Mouse (Mus musculus) forebrain, embryonic 16.5 days (tissue): ENCODE data around the gene Cx3cr1. TPM values are rescaled to one million over a fixed set of nuclear protein-coding genes. Genes with fewer than 3 reads are reported as not detected.

ENCODE experiments used
- ATAC-seq: fragments of 200-750 bp; cut with Nextera tagmentation; 2 replicates; pipeline ENCODE4 v1.8.0; 2017; ENCODE audit warnings: mild to moderate bottlenecking, moderate library complexity
- H3K27ac ChIP-seq: fragments of 300-500 bp; sonication (generic); 2 replicates; pipeline ENCODE4 v1.5.1; 2014; ENCODE audit warnings: low read length, control low read depth
- H3K27me3 ChIP-seq: fragments of 300-500 bp; sonication (generic); replicated peaks from 2 replicates; pipeline ENCODE4 v1.6.1; 2014; ENCODE audit warnings: low read length; ENCODE audit not compliant: control insufficient read depth, insufficient read depth
- H3K36me3 ChIP-seq: fragments of 300-500 bp; sonication (generic); 2 replicates; pipeline ENCODE4 v1.6.1; 2014; ENCODE audit not compliant: control insufficient read depth, insufficient read depth
- H3K4me1 ChIP-seq: fragments of 300-500 bp; sonication (generic); replicated peaks from 2 replicates; pipeline ENCODE4 v1.6.1; 2014; ENCODE audit warnings: low read length; ENCODE audit not compliant: control insufficient read depth, insufficient read depth
- H3K4me2 ChIP-seq: fragments of 300-500 bp; sonication (generic); 2 replicates; pipeline ENCODE4 v1.6.1; 2014; ENCODE audit warnings: mild to moderate bottlenecking, low read length, control low read depth
- H3K4me3 ChIP-seq: fragments of 300-500 bp; sonication (generic); replicated peaks from 2 replicates; pipeline ENCODE4 v1.5.1; 2014; ENCODE audit warnings: mild to moderate bottlenecking, low read length, control low read depth
- H3K9ac ChIP-seq: fragments of 300-500 bp; sonication (generic); replicated peaks from 2 replicates; pipeline ENCODE4 v1.6.1; 2014; ENCODE audit warnings: low read depth, low read length, control low read depth
- H3K9me3 ChIP-seq: fragments of 300-500 bp; sonication (generic); 2 replicates; pipeline ENCODE4 v1.6.1; 2016; ENCODE audit warnings: low read length; ENCODE audit not compliant: control insufficient read depth
- WGBS: fragments of 180-500 bp; shearing (Covaris S2); extraction: QIAGEN DNeasy Blood & Tissue Kit; methylation state at CpG from one replicate; pipeline ENCODE4 v1.1.7; 2014; 5-methylcytosine and 5-hydroxymethylcytosine counted together
- polyA plus RNA-seq: library from polyadenylated mRNA; unstranded; fragments of >200 nt; fragmentation: Nextera tagmentation; extraction: Ambion mirVana; gene quantifications from 2 replicates; pipeline ENCODE4 v1.2.1, GENCODE M21; 2015

Gene Cx3cr1
- polyA plus RNA-seq, 1 experiment from 2014 or later, result 6.4 TPM

DNA sequence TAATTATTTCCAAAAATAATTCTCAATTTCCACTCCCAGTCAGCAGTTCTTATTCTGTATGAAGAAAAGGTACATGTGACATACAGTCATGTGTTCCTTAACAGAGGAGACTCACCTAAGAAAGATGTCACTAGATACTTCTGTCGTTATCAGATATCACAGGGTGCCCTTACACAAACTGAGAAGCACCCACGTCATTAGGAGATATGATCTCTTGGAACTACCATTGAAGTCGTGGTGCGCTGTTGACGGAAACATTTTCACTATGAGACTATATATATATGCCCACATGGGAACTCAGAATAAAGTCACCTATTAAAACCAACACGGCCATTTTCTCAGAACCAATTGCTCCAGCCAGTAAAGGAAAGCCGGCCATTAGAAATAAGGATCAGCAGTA is 4.8 kb upstream of the Cx3cr1 start:
- Histone ChIP-seq H3K4me3 (no peak overlapping the region), H3K4me2 (no peak overlapping the region), H3K9me3 (no peaks in the 10 kb centered on the region), H3K9ac (no peak overlapping the region), H3K27ac (no peak overlapping the region), H3K27me3 (no peaks in the 10 kb centered on the region), H3K4me1 (no peaks in the 10 kb centered on the region), H3K36me3 (no peaks in the 10 kb centered on the region)
- ATAC-seq, result no peak
- WGBS, result 89% methylated on average over 7 of the region's 7 CpGs

DNA sequence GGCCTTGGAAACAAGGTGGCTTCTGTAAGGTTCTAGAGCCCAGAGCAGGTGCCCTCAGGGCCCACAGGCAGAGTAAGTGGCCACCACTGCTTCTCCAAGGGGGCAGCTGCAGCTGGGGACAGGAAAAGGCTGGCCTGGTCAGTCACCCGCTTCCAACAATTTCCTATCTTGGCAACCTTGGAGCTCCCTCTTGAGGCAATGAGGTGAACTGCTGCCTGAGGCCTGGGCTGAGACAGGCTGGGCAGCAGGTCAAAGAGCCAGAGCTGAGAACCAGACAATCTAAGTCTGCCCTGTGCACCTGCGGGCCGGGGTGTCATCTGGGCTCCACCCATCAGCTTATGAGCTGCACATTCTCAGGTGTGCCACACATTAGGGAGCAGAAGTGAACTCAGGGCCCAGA is 3.5 kb upstream of the Cx3cr1 start:
- Histone ChIP-seq H3K9me3 (no peaks in the 10 kb centered on the region), H3K27me3 (no peaks in the 10 kb centered on the region), H3K4me3 (no peak overlapping the region), H3K36me3 (no peaks in the 10 kb centered on the region), H3K9ac (no peak overlapping the region), H3K4me1 (no peaks in the 10 kb centered on the region), H3K27ac (no peak overlapping the region), H3K4me2 (no peak overlapping the region)
- 16% methylated on average over 3 of the region's 3 CpGs for WGBS
- ATAC-seq, result no peak

DNA sequence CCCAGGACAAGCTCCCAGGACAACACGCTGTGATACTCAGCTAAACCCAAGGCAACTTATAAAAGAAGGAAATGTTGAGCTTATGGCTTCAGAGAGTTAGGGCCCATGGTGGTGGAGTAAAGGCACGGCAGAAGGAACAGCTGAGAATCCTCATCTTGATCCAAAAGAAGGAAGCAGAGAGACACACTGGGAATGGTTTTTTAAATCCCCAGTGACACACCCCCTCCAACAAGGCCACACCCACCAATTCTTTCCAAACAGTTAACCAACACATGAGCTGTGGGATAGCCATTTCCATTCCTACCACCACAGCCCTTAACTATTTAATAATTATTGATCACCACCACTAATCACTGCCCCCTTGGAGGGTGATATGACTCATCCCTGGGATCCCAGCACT is 1.6 kb upstream of the Cx3cr1 start:
- Histone ChIP-seq H3K9ac (no peak overlapping the region), H3K9me3 (no peaks in the 10 kb centered on the region), H3K27me3 (no peaks in the 10 kb centered on the region), H3K27ac (no peak overlapping the region), H3K4me2 (no peak overlapping the region), H3K4me1 (no peaks in the 10 kb centered on the region), H3K36me3 (no peaks in the 10 kb centered on the region), H3K4me3 (no peak overlapping the region)
- 80% methylated on average over 2 of the region's 2 CpGs for WGBS
- ATAC-seq, result no peak

DNA sequence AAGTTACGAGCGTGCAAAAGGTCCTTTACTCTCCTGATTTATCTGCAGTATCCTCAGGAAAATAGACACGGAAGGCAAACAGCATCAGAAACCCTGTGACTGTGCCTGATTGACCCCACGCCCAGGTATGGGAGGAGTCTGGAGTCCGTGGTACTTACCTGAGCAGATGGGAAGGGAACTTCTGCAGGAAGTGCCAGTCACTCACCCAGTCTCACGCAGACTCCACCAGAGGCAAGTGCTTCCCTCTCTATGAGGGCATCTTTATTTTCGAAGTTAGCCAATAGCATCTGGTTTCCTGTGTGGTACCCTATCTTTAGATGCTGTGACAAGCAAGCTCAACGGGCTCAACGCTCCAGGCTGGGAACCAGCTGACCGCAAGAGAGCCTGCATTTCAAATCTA is 1.6 kb downstream of the Cx3cr1 start:
- Histone ChIP-seq H3K4me1 (no peaks in the 10 kb centered on the region), H3K9me3 (no peaks in the 10 kb centered on the region), H3K9ac (no peak overlapping the region), H3K27ac (no peak overlapping the region), H3K27me3 (no peaks in the 10 kb centered on the region), H3K36me3 (no peaks in the 10 kb centered on the region), H3K4me2 (no peak overlapping the region), H3K4me3 (no peak overlapping the region)
- 70% methylated on average over 10 of the region's 10 CpGs for WGBS
- ATAC-seq, result no peak

DNA sequence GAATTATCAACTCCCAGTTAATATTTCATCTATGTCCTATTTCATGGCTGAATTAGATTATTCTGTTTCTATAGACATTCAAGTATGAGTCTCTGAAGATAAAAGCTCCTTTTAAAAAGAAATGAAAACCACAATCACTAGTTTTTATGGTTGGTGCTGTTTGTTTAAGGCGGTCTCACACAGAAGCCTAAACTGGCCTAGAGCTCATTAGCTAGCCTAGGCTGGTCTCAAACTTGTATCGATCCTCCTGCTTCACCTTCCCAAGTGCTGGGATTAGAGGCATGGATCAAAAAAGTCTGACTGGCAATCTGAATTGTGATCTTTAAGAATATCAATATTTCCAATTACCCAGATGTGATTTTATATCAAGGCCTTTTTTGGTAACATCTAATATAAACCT is 2.1 kb downstream of the Cx3cr1 start:
- WGBS, result 79% methylated on average over 2 of the region's 2 CpGs

DNA sequence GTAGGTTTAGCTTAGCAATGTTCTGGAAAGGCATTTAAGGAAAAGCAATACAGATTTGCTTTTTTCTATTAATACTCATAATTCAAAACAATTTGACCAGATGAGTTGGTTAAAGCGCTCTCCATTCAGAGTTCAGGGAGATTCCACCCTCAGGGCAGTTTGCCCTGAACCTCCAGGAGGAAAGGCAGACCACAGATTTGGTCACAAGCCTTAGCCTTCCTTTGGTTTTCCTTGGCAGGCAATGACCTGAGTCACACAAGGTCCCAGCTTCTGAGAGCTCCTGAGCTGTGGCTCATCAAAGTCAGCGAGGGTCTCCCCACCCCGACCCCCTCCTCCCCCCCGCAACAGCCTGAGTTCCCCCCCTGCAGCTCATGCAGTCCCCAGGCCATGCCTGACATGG is 5.4 kb downstream of the Cx3cr1 start:
- Histone ChIP-seq H3K9ac (no peak overlapping the region), H3K36me3 (no peaks in the 10 kb centered on the region), H3K4me3 (no peak overlapping the region), H3K9me3 (no peaks in the 10 kb centered on the region), H3K27me3 (no peaks in the 10 kb centered on the region), H3K4me2 (no peak overlapping the region), H3K27ac (no peak overlapping the region), H3K4me1 (no peaks in the 10 kb centered on the region)
- WGBS, result 86% methylated on average over 4 of the region's 4 CpGs
- no peak for ATAC-seq

More for the DNA sequence above, 2.1 kb downstream of the Cx3cr1 start:
- H3K36me3 ChIP-seq, result no peaks in the 10 kb centered on the region
- no peak overlapping the region for H3K4me2 ChIP-seq
- H3K27ac ChIP-seq, result no peak overlapping the region
- no peak for ATAC-seq
- no peaks in the 10 kb centered on the region for H3K4me1 ChIP-seq
- no peak overlapping the region for H3K9ac ChIP-seq
- no peaks in the 10 kb centered on the region for H3K27me3 ChIP-seq
- H3K4me3 ChIP-seq, result no peak overlapping the region
- H3K9me3 ChIP-seq, result no peaks in the 10 kb centered on the region

DNA sequence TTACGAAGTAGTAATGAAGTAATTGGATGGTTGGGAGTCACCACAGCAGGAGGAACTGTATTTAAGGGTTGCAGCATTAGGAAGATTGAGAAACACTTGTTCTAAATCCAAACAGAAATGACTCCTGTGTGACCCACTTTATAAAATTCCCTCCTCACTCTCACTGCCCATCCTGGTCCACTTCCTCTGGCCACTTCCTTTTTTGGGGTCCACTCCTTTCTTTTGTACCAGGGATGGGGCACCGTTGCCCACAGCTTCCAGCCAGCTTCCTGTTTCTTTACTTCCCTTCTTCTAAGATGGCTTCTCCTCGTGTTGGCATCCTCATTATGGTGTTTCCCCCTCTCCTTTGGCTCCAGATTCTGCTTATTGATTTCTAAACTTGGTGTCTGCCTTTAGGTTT is 10.9 kb downstream of the Cx3cr1 start:
- no peak for ATAC-seq
- Histone ChIP-seq H3K4me2 (no peak overlapping the region), H3K27me3 (no peaks in the 10 kb centered on the region), H3K4me3 (no peak overlapping the region), H3K36me3 (no peaks in the 10 kb centered on the region), H3K27ac (no peak overlapping the region), H3K9me3 (no peaks in the 10 kb centered on the region), H3K9ac (no peak overlapping the region), H3K4me1 (no peaks in the 10 kb centered on the region)
- WGBS, result 70% methylated on average over 3 of the region's 3 CpGs

DNA sequence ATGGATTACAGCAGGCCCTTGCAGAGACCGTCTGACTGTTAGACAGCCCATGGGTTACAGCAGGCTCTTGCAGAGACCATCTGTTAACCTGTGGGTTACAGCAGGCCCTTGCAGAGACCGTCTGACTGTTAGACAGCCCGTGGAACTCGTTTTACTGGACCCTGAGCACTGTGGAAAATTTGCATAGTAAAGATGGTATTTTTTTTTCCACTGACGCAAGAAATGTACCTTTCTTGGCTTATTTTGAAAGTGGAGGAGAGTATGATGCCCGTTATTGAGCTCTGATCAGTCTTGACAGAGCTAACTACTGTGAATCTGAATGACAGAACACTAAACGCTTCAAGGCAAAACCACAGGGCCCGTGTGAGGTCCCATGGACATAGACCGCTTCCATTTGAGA is 13.5 kb downstream of the Cx3cr1 start:
- Histone ChIP-seq H3K4me3 (no peak overlapping the region), H3K36me3 (no peaks in the 10 kb centered on the region)
- 82% methylated on average over 9 of the region's 9 CpGs for WGBS

DNA sequence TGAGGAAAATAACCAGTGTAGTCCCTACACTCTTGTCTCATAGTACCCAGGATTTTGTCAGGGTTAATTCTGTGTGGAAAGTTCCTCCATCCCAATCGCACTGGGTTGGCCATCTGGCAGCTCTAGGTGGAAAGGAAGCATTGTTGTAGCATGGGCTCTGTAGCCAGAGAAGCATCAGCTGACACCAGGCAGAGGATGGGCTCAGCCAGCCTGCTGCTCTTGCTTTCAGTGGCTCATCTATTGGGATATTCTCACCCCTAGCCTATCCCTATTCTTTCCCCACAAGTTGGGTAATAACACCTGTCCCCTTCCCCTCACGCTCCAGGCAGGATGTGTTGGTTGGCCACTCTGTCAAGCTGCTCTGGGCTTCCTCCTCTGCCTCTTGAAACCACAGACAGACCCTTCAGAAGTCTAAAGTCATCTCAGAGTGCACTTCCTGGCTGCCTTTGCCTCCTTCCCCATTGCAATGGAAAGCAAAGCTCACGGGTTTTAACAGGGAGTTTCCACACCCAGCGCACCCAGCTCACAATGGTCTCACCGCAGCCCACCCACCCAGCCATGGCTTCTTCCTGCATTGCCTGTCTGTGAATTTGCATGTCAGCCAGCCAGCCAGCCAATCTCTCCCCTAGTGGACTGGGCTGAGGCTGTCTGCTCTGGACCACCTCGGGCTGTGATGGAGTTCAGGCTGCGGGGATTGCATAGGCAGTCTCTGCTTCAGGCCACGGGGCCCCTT is 15.0 kb downstream of the Cx3cr1 start:
- H3K36me3 ChIP-seq, result no peaks in the 10 kb centered on the region
- no peaks in the 10 kb centered on the region for H3K27me3 ChIP-seq
- H3K9me3 ChIP-seq, result no peaks in the 10 kb centered on the region
- H3K4me1 ChIP-seq, result no peaks in the 10 kb centered on the region
- no peak overlapping the region for H3K27ac ChIP-seq
- ATAC-seq, result peak; percentile 23; the same call in 1 of the 2 replicates
- no peak overlapping the region for H3K4me2 ChIP-seq
- no peak overlapping the region for H3K9ac ChIP-seq
- 41% methylated on average over 8 of the region's 8 CpGs for WGBS
- no peak overlapping the region for H3K4me3 ChIP-seq

More for the DNA sequence above, 13.5 kb downstream of the Cx3cr1 start:
- no peaks in the 10 kb centered on the region for H3K27me3 ChIP-seq
- no peak overlapping the region for H3K27ac ChIP-seq
- H3K4me2 ChIP-seq, result no peak overlapping the region
- ATAC-seq, result no peak
- H3K9me3 ChIP-seq, result no peaks in the 10 kb centered on the region
- no peaks in the 10 kb centered on the region for H3K4me1 ChIP-seq
- no peak overlapping the region for H3K9ac ChIP-seq

DNA sequence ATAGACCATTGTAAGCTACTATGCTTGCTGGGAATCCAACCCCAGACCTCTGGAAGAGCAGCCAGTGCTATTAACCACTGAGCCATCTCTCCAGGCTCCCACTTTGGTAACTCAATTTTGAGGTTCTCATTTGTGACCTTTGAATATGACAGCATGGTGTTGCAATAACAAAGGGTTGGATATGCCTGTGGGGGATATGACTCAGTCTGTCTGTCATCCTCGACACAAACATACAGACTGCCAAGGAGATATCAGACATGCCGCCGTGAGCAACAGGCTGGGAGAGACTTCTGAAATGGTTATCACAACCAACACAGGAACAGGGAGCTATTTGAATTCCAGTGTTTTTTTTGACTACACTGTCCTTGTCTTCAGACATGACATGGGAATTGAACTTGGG is 20.3 kb downstream of the Cx3cr1 start:
- 77% methylated on average over 3 of the region's 3 CpGs for WGBS
- Histone ChIP-seq H3K27ac (no peak overlapping the region), H3K4me2 (no peak overlapping the region), H3K4me3 (no peak overlapping the region), H3K9me3 (no peaks in the 10 kb centered on the region), H3K36me3 (no peaks in the 10 kb centered on the region), H3K27me3 (no peaks in the 10 kb centered on the region), H3K9ac (no peak overlapping the region), H3K4me1 (no peaks in the 10 kb centered on the region)
- no peak for ATAC-seq
